Mouse (Mus musculus): ENCODE results near the gene Inka1. TPM values are rescaled to one million over a fixed set of nuclear protein-coding genes. Genes with fewer than 3 reads are reported as not detected.

Gene Inka1
- polyA plus RNA-seq, 1 experiment from 2014 or later, result 0.24 TPM

DNA sequence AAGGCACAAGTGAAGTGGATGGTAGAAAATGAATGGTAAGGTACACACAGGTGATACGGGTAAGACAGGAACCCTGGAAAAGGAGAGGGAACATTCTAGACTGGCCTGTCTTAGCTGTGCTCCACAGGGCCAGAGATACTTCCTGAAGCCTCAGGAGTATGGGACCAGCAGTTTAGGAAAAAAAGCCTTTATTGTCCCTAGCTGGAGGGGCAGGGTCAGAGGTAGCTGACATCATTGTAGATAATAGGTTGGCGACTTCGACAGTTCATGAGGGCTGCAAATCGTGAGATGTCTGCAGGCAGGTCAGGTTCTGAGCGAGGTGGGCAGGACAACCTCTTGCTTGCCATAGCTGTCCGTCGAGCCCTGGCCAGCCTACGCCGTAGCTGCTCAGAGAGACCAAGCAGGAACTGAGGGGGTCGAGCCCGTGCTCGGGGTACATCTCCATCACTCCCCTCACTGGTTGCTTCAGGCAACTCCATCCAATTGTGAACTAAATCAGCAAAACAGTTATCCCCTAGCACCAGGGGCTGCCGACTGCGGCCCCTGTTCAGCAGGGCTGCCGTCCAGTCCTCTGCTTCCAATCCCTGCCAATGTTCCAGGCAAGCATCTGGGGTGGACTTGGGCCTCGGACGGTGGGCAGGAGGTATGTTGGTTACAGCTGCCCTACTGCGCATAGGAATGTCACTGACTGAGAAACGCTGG lies 1.5 kb downstream of the Inka1 start:
- POLR2A ChIA-PET, result interaction anchor here (0.6 to 1.0 kb wide), 2 partner anchors 9 to 10 kb away, joined by 3 to 9 read pairs; partner anchors contain the start of gene Uba7
- ATAC-seq (no peak), DNase-seq (ENCODE audit: low read depth, low spot score) (no peak)
- CTCF ChIA-PET, result no interaction called here
- in situ Hi-C loops (cut with MboI; ENCODE audit: low pct_unique_long_range_greater_than_20kb), result no loop called here
- H3K27me3 ChIP-seq, result no peaks in the 10 kb centered on the region
- no peak for TF ChIP-seq CTCF (IDR thresholded peaks at IDR 0.05)

DNA sequence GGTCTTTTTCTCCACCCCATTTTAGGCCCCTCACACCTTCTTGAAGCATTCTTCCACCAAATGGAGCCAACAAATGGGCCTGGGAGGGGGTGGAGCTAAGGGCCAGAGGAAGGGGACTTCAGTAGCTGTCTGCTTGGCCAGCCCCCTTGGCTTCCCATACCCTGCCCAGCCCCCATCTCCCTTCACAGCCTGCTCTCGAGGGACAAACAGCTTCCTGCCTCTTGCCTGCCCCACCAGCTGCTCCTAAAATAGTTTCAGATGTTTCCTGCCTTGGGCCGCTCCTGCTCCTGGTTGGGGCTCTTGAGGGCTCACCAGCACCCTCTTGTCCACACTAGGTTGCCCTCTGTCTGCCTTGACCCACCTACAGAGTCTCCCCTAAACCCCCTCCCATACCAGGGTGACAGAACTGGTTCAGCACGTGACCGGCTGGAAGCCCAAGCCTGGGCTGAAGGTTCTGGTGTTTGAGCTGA lies 2.2 kb downstream of the Inka1 start:
- POLR2A ChIA-PET, result interaction anchor here (1.0 kb wide), 1 partner anchor 8 kb away, joined by 3 read pairs; the partner anchor contains the start of gene Uba7
- no peaks in the 10 kb centered on the region for H3K27me3 ChIP-seq
- DNase-seq (ENCODE audit: low read depth, low spot score), result no peak
- no peak for ATAC-seq
- in situ Hi-C loops (cut with MboI; ENCODE audit: low pct_unique_long_range_greater_than_20kb), result no loop called here
- CTCF ChIA-PET, result interaction anchor here (1.0 to 1.2 kb wide), 2 partner anchors 9 to 20 kb away, joined by 3 read pairs; no protein-coding TSS in a partner anchor
- no peak for TF ChIP-seq CTCF (IDR thresholded peaks at IDR 0.05)

DNA sequence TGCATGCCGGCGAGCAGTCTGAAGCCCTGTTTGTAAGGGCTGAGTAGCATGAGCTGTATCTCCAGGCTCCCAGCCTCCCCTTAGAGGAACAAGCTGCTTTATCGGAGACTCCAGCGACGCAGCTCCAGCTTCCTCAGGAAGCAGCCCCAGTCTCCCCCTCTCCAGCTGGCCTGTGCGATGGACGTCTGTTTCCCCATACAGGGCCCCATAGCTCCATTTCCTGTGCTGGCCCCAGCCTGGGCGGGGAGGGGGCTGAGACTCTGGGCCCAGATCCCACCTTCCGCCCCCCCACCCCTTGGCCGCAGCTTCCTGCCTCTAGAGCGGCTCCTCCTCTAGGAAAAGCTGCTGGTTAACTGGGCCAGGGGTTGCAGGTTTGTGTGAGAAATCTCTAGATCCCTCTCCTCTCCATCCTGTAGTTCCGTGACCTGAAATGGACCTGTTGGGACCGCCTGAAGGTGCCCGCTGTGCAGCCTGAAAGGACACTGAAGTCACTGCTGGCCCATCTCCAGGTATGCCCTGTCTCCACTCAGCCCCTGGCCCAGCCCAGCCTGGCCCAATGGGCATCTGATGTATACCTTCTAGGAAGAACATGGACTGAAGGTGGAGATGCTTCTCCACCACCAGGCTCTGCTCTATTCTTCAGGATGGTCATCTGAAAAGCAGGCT lies 2.9 kb downstream of the Inka1 start, which contains the start of gene Gm20661:
TSS of gene Gm20661 (plus strand) at position 378 of the 666 bp plus-strand sequence.
- DNase-seq (ENCODE audit: low read depth, low spot score) (no peak), ATAC-seq (no peak)
- in situ Hi-C loops (cut with MboI; ENCODE audit: low pct_unique_long_range_greater_than_20kb), result no loop called here
- H3K27me3 ChIP-seq, result no peaks in the 10 kb centered on the region
- no peak for TF ChIP-seq CTCF (IDR thresholded peaks at IDR 0.05)
- ChIA-PET CTCF (interaction anchor here (1.0 to 1.2 kb wide), 2 partner anchors 8 to 19 kb away, joined by 3 read pairs; no protein-coding TSS in a partner anchor), POLR2A (interaction anchor here (1.6 kb wide), 1 partner anchor 20 kb away, joined by 4 read pairs; no protein-coding TSS in a partner anchor)

DNA sequence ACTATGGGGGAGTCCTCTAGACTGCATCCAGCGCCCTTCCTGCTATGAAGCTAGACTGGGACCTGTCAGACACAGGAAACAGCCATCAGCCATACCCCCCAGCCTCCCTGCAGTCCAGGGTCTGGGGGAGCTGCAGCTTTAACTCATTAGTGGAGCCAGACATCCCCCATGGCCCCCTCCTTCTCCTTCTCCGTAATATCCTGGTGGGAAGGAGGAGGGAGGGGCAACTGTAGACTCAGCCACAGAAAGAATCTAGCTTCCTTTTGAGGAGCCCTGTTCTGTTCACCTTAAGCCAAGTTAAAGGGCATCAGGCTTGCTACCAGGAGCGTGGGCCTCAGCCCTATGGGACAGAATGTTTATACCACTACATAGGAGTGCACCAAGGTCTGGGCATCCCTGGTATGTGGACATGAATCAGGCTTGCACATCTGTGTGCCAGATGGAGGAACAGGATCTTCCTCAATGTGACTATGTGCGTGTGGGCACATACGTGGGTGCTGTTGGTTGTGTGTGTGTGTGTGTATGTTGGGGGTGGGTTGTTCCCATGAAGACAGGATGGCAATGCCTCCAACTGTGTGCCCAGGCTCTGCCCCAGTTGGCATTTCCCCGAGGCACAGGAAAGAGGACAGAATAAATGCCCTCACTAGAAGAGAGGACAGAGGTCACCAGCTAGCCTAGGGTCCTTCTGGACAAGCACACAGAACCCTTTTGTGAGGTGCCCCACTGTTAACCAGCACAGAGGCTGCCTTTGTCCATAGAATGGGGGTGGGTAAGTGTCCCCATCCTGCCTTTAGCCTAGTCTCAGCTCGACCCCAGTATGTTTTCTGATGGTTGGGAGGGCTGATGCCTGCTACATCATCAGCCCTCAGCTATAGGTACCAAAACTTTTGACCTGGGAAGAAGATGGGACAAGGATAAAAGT lies 3.7 kb downstream of the Inka1 start:
- no peak for DNase-seq (ENCODE audit: low read depth, low spot score)
- in situ Hi-C loops (cut with MboI; ENCODE audit: low pct_unique_long_range_greater_than_20kb), result no loop called here
- ChIA-PET POLR2A (interaction anchor here (1.2 to 1.6 kb wide), 2 partner anchors 17 to 19 kb away, joined by 3 to 4 read pairs; no protein-coding TSS in a partner anchor), CTCF (interaction anchor here (1.2 to 1.5 kb wide), 2 partner anchors 8 to 77 kb away, joined by 3 to 5 read pairs; no protein-coding TSS in a partner anchor)
- H3K27me3 ChIP-seq, result no peaks in the 10 kb centered on the region
- no peak for ATAC-seq
- no peak for TF ChIP-seq CTCF (IDR thresholded peaks at IDR 0.05)

DNA sequence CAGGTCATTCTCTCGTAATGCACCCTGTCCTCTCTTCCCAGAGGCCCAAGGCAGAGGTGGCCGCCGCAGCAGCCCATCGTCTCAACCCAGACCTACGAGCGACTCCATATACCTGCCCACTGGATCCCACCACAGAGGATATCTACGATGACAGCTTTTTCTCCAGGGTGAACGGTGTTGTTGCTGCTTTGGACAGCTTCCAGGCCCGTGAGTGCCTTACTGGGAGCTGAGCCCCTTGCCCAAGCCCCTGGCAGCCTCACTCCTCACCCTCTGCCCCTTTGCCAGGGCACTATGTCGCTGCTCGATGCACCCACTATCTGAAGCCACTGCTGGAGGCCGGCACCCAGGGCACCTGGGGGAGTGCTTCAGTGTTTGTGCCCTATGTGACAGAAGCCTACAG lies 6.9 kb downstream of the Inka1 start:
- ATAC-seq, result no peak
- ChIA-PET POLR2A (no interaction called here), CTCF (no interaction called here)
- TF ChIP-seq CTCF (IDR thresholded peaks at IDR 0.05), result no peak
- in situ Hi-C loops (cut with MboI; ENCODE audit: low pct_unique_long_range_greater_than_20kb), result no loop called here
- H3K27me3 ChIP-seq, result no peaks in the 10 kb centered on the region
- DNase-seq (ENCODE audit: low read depth, low spot score), result no peak

DNA sequence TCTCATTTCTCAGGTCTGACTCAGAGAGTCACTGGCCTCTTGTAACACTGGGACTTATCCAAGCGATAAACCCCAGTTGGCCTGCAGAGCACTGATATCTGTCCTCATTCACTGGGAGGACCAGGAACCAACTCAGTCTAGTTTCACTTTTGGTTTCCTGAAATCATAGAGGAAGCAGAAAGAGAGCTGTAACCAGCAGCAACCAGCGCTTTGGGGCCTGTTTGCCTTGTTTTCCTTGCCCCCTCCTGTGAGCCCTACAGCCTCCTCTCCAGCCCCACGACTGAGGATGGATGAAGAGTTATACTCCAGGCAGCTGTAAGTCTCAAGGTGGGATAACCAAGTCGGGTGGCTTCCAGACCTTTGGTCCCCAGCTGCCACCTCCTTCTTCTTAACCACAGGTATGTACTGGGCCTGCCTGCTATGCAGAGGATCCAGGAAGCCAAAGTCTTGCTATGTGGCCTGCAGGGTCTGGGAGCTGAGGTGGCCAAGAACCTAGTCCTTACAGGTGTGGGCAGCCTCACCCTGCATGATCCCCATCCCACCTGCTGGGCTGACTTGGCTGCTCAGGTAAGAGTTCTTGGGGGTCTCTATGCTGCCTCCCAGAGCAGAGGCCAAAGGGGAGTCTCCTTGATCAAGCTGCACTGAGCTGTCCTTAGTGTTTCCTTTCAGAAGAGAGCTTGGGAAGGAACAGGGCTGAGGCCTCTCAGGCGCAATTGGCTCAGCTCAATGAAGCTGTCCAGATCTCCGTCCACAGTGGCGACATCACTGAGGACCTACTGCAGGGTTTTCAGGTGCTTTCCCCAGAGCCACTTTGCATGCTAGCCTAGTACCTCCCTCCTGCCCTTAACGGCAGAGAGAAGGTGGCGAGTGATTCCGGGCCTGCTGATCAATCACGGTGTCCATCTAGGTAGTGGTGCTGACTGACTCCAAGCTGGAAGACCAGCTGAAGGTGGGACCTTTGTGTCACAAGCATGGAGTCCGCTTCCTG lies 10.0 kb downstream of the Inka1 start, which contains the start of gene Uba7:
TSS of gene Uba7 (plus strand) at position 107 of the 988 bp plus-strand sequence.
- ChIA-PET CTCF (interaction anchor here (0.9 to 2.5 kb wide), 5 partner anchors 10 to 77 kb away, joined by 3 to 12 read pairs (median 5); partner anchors contain the start of genes Amigo3 and Inka1), POLR2A (interaction anchor here (1.0 to 1.6 kb wide), 2 partner anchors 8 to 27 kb away, joined by 3 to 4 read pairs; partner anchors contain the start of gene Ip6k1)
- ATAC-seq (peak; percentile 73), DNase-seq (ENCODE audit: low read depth, low spot score) (no peak)
- H3K27me3 ChIP-seq, result no peaks in the 10 kb centered on the region
- TF ChIP-seq CTCF (IDR thresholded peaks at IDR 0.05), result no peak
- in situ Hi-C loops (cut with MboI; ENCODE audit: low pct_unique_long_range_greater_than_20kb), result no loop called here

DNA sequence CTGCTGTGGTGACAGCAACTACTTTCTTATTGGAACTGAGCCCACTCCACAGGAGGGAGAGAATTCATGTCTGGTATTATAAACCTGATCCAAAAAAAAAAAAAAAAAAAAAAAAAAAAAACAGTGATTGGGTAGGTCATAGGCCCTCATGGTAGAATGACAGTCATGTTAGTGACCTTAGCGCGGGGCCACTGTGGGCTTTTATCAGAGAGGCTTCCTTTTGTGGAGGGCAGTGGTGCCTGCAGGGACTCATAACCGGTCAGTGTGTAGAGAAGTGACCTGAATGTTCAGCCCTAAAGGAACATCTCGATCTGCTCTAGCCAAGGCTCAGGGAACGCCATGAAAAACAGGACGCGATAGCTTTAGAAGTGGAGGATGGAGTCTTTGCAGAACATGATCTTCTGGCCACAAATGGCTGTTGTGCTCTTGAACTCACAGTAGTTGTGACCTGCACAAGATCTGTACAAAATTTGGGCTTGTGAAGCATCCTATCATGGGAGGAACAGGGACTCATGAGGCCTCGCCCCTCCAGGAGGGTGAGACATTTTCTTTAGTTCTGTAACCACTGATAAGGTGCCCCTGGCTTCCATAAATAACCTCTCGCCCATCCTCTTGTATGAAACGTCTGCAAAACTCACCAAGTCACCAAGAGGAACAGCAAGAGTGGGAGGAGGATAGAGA lies 11.0 kb downstream of the Inka1 start:
- ChIA-PET POLR2A (interaction anchor here (0.7 kb wide), 2 partner anchors 9 to 228 kb away, joined by 9 to 12 read pairs; no protein-coding TSS in a partner anchor), CTCF (interaction anchor here (0.7 to 2.5 kb wide), 4 partner anchors 8 to 12 kb away, joined by 3 to 12 read pairs (median 3); partner anchors contain the start of genes Gm20661 and Inka1)
- in situ Hi-C loops (cut with MboI; ENCODE audit: low pct_unique_long_range_greater_than_20kb), result no loop called here

More for the DNA sequence above, 11.0 kb downstream of the Inka1 start:
- TF ChIP-seq CTCF (IDR thresholded peaks at IDR 0.05), result no peak
- H3K27me3 ChIP-seq, result no peaks in the 10 kb centered on the region
- ATAC-seq (no peak), DNase-seq (ENCODE audit: low read depth, low spot score) (no peak)
